Mouse (Mus musculus): ENCODE results near the gene Cs. TPM values are rescaled to one million over a fixed set of nuclear protein-coding genes. Genes with fewer than 3 reads are reported as not detected.

Gene Cs
- polyA plus RNA-seq, 1 experiment from 2014 or later = 255 TPM

DNA sequence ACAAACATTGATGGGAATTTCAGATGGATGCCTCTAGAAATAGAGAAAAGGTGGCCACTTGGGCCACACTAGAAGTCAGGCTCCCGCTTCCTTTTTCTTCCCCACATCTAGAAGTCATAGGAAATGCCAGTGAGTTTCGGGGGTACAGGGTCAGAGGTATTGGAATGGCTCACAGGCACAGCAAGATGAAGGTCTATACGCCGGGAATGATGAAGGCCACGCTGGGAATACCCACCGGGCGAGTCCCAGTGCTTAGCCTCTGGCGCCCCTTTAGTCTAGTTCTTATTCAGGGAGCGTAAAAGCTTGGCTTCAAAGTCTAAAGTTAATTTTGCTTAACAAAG, 34.8 kb upstream of the Cs start:
- Histone ChIP-seq H3K27me3 (replicated peaks; ENCODE audit: control insufficient read depth, insufficient read depth, low read length) (no peaks in the 10 kb centered on the region), H3K4me3 (ENCODE audit: low read depth, low read length) (peak overlapping the region; percentile 70), H3K9me3 (ENCODE audit: control insufficient read depth, low read length) (no peaks in the 10 kb centered on the region), H3K4me2 (peak overlapping the region; percentile 95), H3K9ac (ENCODE audit: low read depth, low read length) (peak overlapping the region; percentile 87), H3K27ac (ENCODE audit: low read depth, low read length) (peak overlapping the region; percentile 91), H3K4me1 (replicated peaks; ENCODE audit: control insufficient read depth, insufficient read depth, low read length) (peaks cover 9% of the 10 kb centered on the region), H3K36me3 (ENCODE audit: control insufficient read depth, insufficient read depth, low read length) (no peaks in the 10 kb centered on the region)
- WGBS = under 1% methylated on average over 9 of the region's 9 CpGs
- DNase-seq (ENCODE audit: low spot score) (no peak), ATAC-seq (replicated peaks; ENCODE audit: low FRiP score) (peak; percentile 19; the same call in 1 of the 2 replicates)

GRCm38 (mm10) chr10:128303126-128304021, 34.2 kb upstream of the Cs start, which contains the start of gene Pan2:
Gene Pan2 (plus strand): TSS chr10:128303335.
- Histone ChIP-seq H3K27me3 (replicated peaks; ENCODE audit: control insufficient read depth, insufficient read depth, low read length) (no peaks in the 10 kb centered on the region), H3K4me1 (replicated peaks; ENCODE audit: control insufficient read depth, insufficient read depth, low read length) (peaks cover 9% of the 10 kb centered on the region), H3K36me3 (ENCODE audit: control insufficient read depth, insufficient read depth, low read length) (no peaks in the 10 kb centered on the region; the same call in 1 of the 2 replicates), H3K4me2 (peak within 1 kb of the TSS; percentile 95), H3K9me3 (ENCODE audit: control insufficient read depth, low read length) (no peaks in the 10 kb centered on the region), H3K4me3 (ENCODE audit: low read depth, low read length) (peak within 1 kb of the TSS; percentile 70), H3K27ac (ENCODE audit: low read depth, low read length) (peak within 1 kb of the TSS; percentile 91), H3K9ac (ENCODE audit: low read depth, low read length) (peak within 1 kb of the TSS; percentile 87)
- WGBS = under 1% methylated on average over 37 of the region's 37 CpGs
- peak; percentile 99 for ATAC-seq (replicated peaks; ENCODE audit: low FRiP score)
- DNase-seq (ENCODE audit: low spot score) = peak; percentile 100

DNA sequence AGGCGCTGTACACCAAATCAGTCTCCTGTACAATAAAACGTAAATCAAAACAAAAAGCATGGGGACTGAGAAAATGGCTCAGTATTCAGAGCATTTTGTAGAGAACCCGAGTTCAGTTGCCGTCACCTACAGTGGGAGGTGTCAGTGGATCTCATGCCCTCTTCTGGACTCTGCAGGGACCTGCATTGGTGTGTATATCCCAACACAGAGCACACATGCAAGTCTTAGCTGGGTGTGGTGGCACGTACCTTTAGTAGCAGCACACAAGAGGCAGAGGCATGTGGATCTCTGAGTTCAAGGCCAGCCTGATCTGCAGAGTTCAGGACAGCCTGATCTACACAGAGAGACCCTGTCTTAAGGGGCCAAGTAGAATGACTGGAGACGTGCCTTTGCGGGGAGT, 27.9 kb upstream of the Cs start:
- Histone ChIP-seq H3K36me3 (ENCODE audit: control insufficient read depth, insufficient read depth, low read length) (peaks cover 24% of the 10 kb centered on the region), H3K4me2 (no peak overlapping the region), H3K27me3 (replicated peaks; ENCODE audit: control insufficient read depth, insufficient read depth, low read length) (no peaks in the 10 kb centered on the region), H3K4me1 (replicated peaks; ENCODE audit: control insufficient read depth, insufficient read depth, low read length) (no peaks in the 10 kb centered on the region), H3K4me3 (ENCODE audit: low read depth, low read length) (no peak overlapping the region), H3K27ac (ENCODE audit: low read depth, low read length) (no peak overlapping the region), H3K9me3 (ENCODE audit: control insufficient read depth, low read length) (no peaks in the 10 kb centered on the region), H3K9ac (ENCODE audit: low read depth, low read length) (no peak overlapping the region)
- DNase-seq (ENCODE audit: low spot score) = no peak
- 87% methylated on average over 7 of the region's 7 CpGs for WGBS
- no peak for ATAC-seq (replicated peaks; ENCODE audit: low FRiP score)

DNA sequence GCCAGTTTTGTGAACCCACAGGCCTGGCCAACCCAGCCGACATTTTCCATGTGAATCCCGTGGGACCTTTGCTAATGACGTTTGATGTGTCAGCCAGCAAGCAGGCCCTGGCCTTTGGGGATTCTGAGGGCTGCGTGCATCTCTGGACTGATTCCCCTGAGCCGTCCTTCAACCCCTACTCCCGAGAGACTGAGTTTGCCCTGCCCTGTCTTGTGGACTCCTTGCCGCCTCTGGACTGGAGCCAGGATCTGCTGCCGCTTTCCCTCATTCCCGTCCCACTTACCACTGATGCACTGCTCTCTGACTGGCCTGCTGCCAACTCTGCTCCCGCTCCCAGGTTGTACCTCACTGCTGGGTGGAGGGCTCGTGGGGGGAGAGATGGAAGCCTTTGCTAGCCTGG, 27.4 kb upstream of the Cs start:
- peaks cover 24% of the 10 kb centered on the region for H3K36me3 ChIP-seq (ENCODE audit: control insufficient read depth, insufficient read depth, low read length)

GRCm38 (mm10) chr10:128310902-128311301, 26.6 kb upstream of the Cs start:
- Histone ChIP-seq H3K4me3 (ENCODE audit: low read depth, low read length) (no peak overlapping the region), H3K27ac (ENCODE audit: low read depth, low read length) (no peak overlapping the region), H3K4me1 (replicated peaks; ENCODE audit: control insufficient read depth, insufficient read depth, low read length) (no peaks in the 10 kb centered on the region), H3K4me2 (no peak overlapping the region), H3K36me3 (ENCODE audit: control insufficient read depth, insufficient read depth, low read length) (peaks cover 27% of the 10 kb centered on the region), H3K27me3 (replicated peaks; ENCODE audit: control insufficient read depth, insufficient read depth, low read length) (no peaks in the 10 kb centered on the region), H3K9me3 (ENCODE audit: control insufficient read depth, low read length) (no peaks in the 10 kb centered on the region), H3K9ac (ENCODE audit: low read depth, low read length) (peak overlapping the region; percentile 6; the same call in 1 of the 2 replicates)
- WGBS = 62% methylated on average over 4 of the region's 4 CpGs
- DNase-seq (ENCODE audit: low spot score) (no peak), ATAC-seq (replicated peaks; ENCODE audit: low FRiP score) (no peak)

More for the DNA sequence above, 27.4 kb upstream of the Cs start:
- Histone ChIP-seq H3K27ac (ENCODE audit: low read depth, low read length) (no peak overlapping the region), H3K9me3 (ENCODE audit: control insufficient read depth, low read length) (no peaks in the 10 kb centered on the region), H3K27me3 (replicated peaks; ENCODE audit: control insufficient read depth, insufficient read depth, low read length) (no peaks in the 10 kb centered on the region), H3K4me2 (no peak overlapping the region), H3K4me1 (replicated peaks; ENCODE audit: control insufficient read depth, insufficient read depth, low read length) (no peaks in the 10 kb centered on the region), H3K9ac (ENCODE audit: low read depth, low read length) (no peak overlapping the region), H3K4me3 (ENCODE audit: low read depth, low read length) (no peak overlapping the region)
- WGBS = 85% methylated on average over 11 of the region's 11 CpGs
- no peak for ATAC-seq (replicated peaks; ENCODE audit: low FRiP score)
- no peak for DNase-seq (ENCODE audit: low spot score)

- H3K4me2 ChIP-seq = no peak overlapping the region
- H3K9ac ChIP-seq (ENCODE audit: low read depth, low read length) = no peak overlapping the region
- ATAC-seq (replicated peaks; ENCODE audit: low FRiP score) (peak; percentile 52), DNase-seq (ENCODE audit: low spot score) (no peak)
- no peak overlapping the region for H3K4me3 ChIP-seq (ENCODE audit: low read depth, low read length)
- peaks cover 39% of the 10 kb centered on the region for H3K36me3 ChIP-seq (ENCODE audit: control insufficient read depth, insufficient read depth, low read length)
- H3K9me3 ChIP-seq (ENCODE audit: control insufficient read depth, low read length) = no peaks in the 10 kb centered on the region
- no peak overlapping the region for H3K27ac ChIP-seq (ENCODE audit: low read depth, low read length)
- no peaks in the 10 kb centered on the region for H3K27me3 ChIP-seq (replicated peaks; ENCODE audit: control insufficient read depth, insufficient read depth, low read length)
- H3K4me1 ChIP-seq (replicated peaks; ENCODE audit: control insufficient read depth, insufficient read depth, low read length) = no peaks in the 10 kb centered on the region
- WGBS = 83% methylated on average over 8 of the region's 8 CpGs
Measured at GRCm38 (mm10) chr10:128315578-128315977, 22.0 kb upstream of the Cs start.

DNA sequence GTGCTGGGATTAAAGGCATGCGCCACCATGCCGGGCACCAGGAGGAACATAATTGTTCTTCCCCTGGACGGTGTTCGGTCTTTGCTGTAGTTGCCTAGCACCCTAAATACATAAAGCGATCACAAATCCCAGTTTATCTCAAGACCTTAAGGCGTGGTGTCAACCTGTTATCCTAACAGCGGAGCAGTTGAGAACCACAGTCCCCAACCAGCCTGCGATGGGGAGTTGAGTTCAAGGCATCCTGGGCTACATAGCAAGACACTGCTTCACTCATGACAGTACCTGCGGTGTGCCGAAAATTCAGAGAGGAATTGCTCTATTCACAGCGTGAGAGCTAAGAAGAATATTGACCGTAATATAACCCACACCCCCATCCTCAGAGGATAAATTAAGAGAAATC, 15.9 kb upstream of the Cs start:
- H3K27ac ChIP-seq (ENCODE audit: low read depth, low read length) = peak overlapping the region; percentile 28; the same call in 1 of the 2 replicates
- H3K4me1 ChIP-seq (replicated peaks; ENCODE audit: control insufficient read depth, insufficient read depth, low read length) = peaks cover 17% of the 10 kb centered on the region
- no peaks in the 10 kb centered on the region for H3K9me3 ChIP-seq (ENCODE audit: control insufficient read depth, low read length)
- H3K9ac ChIP-seq (ENCODE audit: low read depth, low read length) = peak overlapping the region; percentile 99
- DNase-seq (ENCODE audit: low spot score) (no peak), ATAC-seq (replicated peaks; ENCODE audit: low FRiP score) (peak; percentile 25; the same call in 1 of the 2 replicates)
- H3K27me3 ChIP-seq (replicated peaks; ENCODE audit: control insufficient read depth, insufficient read depth, low read length) = no peaks in the 10 kb centered on the region
- H3K4me2 ChIP-seq = peak overlapping the region; percentile 97
- peaks cover 34% of the 10 kb centered on the region for H3K36me3 ChIP-seq (ENCODE audit: control insufficient read depth, insufficient read depth, low read length)
- peak overlapping the region; percentile 93; the same call in 1 of the 2 replicates for H3K4me3 ChIP-seq (ENCODE audit: low read depth, low read length)
- 52% methylated on average over 12 of the region's 12 CpGs for WGBS

GRCm38 (mm10) chr10:128322141-128323108, 15.1 kb upstream of the Cs start, which contains the start of gene Cnpy2:
Gene Cnpy2 (plus strand): TSS chr10:128322459.
- Histone ChIP-seq H3K9me3 (ENCODE audit: control insufficient read depth, low read length) (no peaks in the 10 kb centered on the region), H3K4me2 (peak within 1 kb of the TSS; percentile 97), H3K4me1 (replicated peaks; ENCODE audit: control insufficient read depth, insufficient read depth, low read length) (peaks cover 17% of the 10 kb centered on the region), H3K9ac (ENCODE audit: low read depth, low read length) (peak within 1 kb of the TSS; percentile 99), H3K4me3 (ENCODE audit: low read depth, low read length) (peak within 1 kb of the TSS; percentile 93), H3K27ac (ENCODE audit: low read depth, low read length) (peak within 1 kb of the TSS; percentile 94), H3K27me3 (replicated peaks; ENCODE audit: control insufficient read depth, insufficient read depth, low read length) (no peaks in the 10 kb centered on the region), H3K36me3 (ENCODE audit: control insufficient read depth, insufficient read depth, low read length) (peaks cover 41% of the 10 kb centered on the region)
- WGBS = under 1% methylated on average over 40 of the region's 40 CpGs
- DNase-seq (ENCODE audit: low spot score) (peak; percentile 92), ATAC-seq (replicated peaks; ENCODE audit: low FRiP score) (peak; percentile 85)

Data from liver, embryonic 11.5 days (tissue).